Mouse (Mus musculus): Measurements from ENCODE around the gene Cep164. TPM values are rescaled to one million over a fixed set of nuclear protein-coding genes. Genes with fewer than 3 reads are reported as not detected.

Gene Cep164
- polyA plus RNA-seq, 1 experiment: 4.2 TPM

DNA sequence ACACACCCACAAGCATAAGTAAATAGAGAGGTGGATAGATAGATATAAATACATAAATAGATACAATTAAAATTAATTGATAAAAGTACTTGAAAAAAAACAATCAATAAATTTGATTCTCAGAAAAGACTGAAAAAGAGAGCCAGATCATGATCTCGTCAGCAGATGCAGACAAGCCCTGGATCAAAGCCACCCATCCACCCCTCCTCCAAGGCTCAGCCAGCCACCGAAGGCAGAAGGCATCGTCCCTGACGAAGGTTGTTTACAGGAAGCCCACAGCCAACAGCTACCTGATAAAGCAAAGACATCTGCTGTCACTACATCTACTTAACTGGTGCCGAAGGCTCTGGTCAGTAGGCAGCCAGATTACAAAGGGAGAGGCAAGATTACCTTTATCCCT is 16.5 kb downstream of the Cep164 start:
- Histone ChIP-seq H3K4me3 (ENCODE audit: insufficient read depth, low read depth, low read length) (no peak overlapping the region), H3K4me1 (ENCODE audit: control insufficient read depth, insufficient read depth, insufficient read length, low read length) (no peaks in the 10 kb centered on the region)

DNA sequence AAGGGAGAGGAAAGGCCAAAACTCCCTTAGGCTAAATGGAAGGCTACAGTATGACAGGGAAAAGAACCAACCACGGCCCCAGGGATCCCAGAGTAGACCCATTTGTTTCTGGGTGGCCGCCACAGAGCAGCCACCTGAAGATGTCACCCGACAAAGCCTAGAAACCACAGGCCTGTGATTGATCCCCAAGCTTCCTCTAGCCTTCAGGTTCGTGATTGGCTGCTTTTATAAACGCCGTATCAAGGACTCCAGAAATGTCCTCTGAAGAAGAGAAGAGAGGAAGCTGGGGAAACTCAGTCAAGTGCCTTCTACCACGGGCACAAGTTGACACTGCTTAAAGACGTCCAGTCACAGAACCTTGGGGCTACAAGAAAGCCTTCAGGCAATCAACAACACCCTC is 20.7 kb downstream of the Cep164 start:
- Histone ChIP-seq H3K4me1 (ENCODE audit: control insufficient read depth, insufficient read depth, insufficient read length, low read length) (no peaks in the 10 kb centered on the region), H3K4me3 (ENCODE audit: insufficient read depth, low read depth, low read length) (no peak overlapping the region), H3K27ac (replicated peaks; ENCODE audit: low read depth, low read length) (no peak overlapping the region)

More for the DNA sequence above, 16.5 kb downstream of the Cep164 start:
- no peak overlapping the region for H3K27ac ChIP-seq (replicated peaks; ENCODE audit: low read depth, low read length)

DNA sequence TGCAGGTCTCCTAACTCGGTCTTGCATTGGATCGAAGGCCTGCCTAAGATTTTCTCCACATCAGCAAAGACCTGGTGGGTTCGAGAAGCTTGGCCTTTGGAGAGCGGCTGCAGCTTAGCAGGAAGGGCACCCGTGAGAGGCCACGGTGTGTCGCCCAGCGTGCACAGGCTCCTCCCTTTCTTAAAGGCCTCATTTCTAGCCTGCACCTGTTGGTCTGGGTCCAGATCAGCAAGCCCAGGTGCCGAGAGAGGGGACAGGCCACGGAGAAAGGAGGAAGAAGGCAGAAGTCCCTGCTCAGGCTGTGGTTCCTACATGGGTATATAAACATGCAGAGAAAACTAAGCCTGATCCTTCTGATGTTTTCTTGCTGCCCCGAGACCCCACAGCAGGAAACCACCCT is 21.2 kb downstream of the Cep164 start:
- Histone ChIP-seq H3K4me1 (ENCODE audit: control insufficient read depth, insufficient read depth, insufficient read length, low read length) (no peaks in the 10 kb centered on the region), H3K4me3 (ENCODE audit: insufficient read depth, low read depth, low read length) (no peak overlapping the region), H3K27ac (replicated peaks; ENCODE audit: low read depth, low read length) (no peak overlapping the region)

DNA sequence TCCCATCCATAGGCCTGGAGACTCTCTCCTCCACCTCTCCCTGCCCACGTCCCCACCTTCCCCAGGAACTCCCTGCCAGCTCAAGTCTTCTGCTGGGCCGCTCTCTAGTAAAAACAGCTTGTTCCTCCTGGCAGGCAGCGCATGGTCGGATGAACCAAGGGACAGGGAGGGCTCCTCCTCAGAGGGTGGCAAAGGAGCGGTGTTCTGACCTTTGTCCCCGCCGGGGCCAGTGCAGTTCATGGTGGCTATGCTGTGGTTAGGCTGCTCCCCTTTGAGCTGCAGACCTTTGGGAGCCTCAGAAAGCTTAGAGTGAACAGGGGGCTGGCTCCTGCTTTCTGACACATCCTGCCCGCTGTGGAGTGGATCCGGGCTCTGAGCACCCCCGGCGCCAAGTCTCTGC is 21.6 kb downstream of the Cep164 start:
- Histone ChIP-seq H3K27ac (replicated peaks; ENCODE audit: low read depth, low read length) (no peak overlapping the region), H3K4me3 (ENCODE audit: insufficient read depth, low read depth, low read length) (no peak overlapping the region), H3K4me1 (ENCODE audit: control insufficient read depth, insufficient read depth, insufficient read length, low read length) (no peaks in the 10 kb centered on the region)

DNA sequence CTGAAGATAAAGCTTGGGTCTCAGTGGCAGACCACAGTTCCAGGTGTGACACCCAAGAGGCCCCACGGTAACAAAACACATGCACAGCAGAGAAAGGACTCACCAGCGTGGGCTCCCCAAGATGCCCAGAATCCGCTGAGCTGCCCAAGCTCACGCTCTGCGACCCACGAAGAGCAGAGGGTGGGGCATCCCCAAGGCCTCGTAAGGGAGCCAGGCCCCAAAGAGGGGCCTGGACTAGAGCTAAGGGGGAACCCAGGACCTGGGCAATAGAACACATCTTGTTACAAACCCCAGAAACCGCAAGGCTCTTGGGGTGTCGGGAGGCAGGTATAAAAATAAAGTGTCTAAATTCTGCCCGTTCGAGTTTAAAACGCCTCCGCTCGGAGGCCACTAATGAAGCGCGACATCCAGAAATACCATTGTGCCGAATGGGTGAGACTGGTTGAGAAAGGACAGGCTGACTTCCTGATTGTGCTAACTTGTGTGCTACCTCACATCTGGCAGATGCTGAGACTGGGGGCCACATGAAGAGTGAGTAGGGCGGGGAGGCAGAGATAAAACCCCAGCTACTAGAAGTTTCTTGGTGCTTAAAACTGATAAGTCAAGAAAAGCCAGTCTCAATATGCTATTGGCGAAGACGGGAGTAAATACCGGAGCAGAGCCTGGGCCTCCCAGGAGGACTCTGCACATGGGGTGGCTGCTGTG is 25.3 kb downstream of the Cep164 start:
- no peaks in the 10 kb centered on the region for H3K4me1 ChIP-seq (ENCODE audit: control insufficient read depth, insufficient read depth, insufficient read length, low read length)
- H3K4me3 ChIP-seq (ENCODE audit: insufficient read depth, low read depth, low read length): no peak overlapping the region
- H3K27ac ChIP-seq (replicated peaks; ENCODE audit: low read depth, low read length): no peak overlapping the region

DNA sequence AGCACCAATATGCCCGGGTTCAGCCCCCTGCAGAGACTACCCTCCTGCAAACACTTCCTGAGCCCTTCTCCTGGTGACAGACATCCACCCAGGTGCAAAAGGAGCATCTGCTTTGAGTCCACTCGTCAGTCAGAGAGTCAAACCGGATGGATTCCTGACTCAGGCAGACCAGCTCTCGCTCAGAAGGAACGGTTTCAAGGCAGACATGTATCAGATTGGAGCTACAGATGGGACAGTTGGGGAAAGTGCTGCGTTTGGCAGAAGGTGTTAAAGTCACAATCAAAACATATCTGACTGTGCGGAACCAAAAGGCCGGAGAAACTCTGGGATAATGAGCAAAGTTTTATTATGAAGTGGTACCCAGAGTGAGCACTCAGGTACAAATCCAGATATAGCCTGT is 29.1 kb downstream of the Cep164 start:
- Histone ChIP-seq H3K4me1 (ENCODE audit: control insufficient read depth, insufficient read depth, insufficient read length, low read length) (no peaks in the 10 kb centered on the region), H3K27ac (replicated peaks; ENCODE audit: low read depth, low read length) (no peak overlapping the region), H3K4me3 (ENCODE audit: insufficient read depth, low read depth, low read length) (no peak overlapping the region)

DNA sequence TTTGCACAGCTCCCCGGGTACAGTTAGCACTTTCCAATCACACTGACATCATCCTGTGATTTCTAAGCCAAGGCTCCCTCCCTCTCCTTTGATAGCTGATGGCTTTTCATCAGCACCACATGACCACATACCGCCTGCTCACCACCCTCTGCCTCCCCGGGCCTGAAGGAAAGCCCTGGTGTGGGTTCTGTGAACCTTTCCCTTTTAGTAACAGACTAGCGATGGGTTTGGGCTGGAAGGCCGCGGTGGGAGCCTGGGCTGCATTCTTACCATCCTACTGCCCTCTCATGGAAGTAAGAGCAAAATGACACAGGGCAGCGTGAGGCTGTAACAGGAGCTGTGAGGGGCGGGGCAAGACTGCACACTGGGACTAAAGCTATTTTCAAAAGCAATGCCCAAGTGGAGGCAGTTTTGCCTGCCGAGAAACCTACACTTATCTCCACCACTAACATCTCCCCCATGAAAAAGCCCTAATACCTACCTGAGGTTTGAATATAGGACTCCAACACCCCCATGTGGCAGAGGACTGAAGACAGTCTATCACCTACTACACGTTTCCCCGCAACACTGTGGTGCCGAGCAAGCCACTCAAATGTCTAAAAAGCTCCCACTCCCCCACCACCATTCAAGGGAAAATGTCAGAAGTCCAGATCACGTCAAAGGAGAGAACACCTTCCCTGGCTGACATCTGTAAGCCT is 29.9 kb downstream of the Cep164 start:
- Histone ChIP-seq H3K4me1 (ENCODE audit: control insufficient read depth, insufficient read depth, insufficient read length, low read length) (no peaks in the 10 kb centered on the region), H3K4me3 (ENCODE audit: insufficient read depth, low read depth, low read length) (no peak overlapping the region), H3K27ac (replicated peaks; ENCODE audit: low read depth, low read length) (no peak overlapping the region)

DNA sequence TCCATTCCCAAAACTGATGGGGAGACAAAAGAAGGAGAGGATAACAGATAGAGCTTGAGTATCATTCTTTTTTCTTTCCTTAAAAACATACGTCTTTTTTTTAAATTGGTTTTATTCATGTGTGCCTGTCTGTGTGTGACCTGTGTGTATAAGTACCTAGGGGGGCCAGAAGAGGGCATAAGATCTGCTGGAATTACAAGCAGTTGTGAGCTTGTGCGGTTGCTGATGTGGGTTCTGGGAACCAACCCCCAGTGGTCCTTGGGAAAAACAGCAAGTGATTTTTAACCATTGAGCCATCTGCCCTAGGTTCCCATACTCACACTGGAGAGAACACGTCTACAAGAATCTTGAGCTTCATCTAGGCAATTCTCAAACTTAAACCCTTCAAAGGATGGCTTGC is 31.2 kb downstream of the Cep164 start:
- no peak overlapping the region for H3K4me3 ChIP-seq (ENCODE audit: insufficient read depth, low read depth, low read length)
- H3K4me1 ChIP-seq (ENCODE audit: control insufficient read depth, insufficient read depth, insufficient read length, low read length): no peaks in the 10 kb centered on the region
- no peak overlapping the region for H3K27ac ChIP-seq (replicated peaks; ENCODE audit: low read depth, low read length)

DNA sequence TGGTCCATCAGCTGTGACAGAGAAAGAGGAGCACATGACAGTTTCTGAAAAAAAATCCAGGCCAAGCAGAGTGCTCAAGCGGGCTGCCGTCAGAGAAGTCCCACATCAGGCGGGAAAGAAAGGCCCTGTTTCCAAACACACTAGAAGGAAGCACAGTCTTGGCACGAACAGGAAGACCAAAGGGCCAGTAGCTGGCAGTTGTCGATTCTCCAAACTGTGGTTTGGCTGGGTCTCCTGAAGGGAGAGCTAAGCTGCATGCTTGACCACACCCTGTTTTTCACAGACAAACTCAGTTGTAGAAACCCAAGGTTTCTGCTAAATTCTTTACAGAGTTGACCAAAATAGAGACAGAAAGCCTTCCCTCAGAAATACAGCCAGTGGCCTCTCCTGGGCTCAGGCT is 32.8 kb downstream of the Cep164 start:
- H3K4me1 ChIP-seq (ENCODE audit: control insufficient read depth, insufficient read depth, insufficient read length, low read length): no peaks in the 10 kb centered on the region
- H3K27ac ChIP-seq (replicated peaks; ENCODE audit: low read depth, low read length): no peak overlapping the region

DNA sequence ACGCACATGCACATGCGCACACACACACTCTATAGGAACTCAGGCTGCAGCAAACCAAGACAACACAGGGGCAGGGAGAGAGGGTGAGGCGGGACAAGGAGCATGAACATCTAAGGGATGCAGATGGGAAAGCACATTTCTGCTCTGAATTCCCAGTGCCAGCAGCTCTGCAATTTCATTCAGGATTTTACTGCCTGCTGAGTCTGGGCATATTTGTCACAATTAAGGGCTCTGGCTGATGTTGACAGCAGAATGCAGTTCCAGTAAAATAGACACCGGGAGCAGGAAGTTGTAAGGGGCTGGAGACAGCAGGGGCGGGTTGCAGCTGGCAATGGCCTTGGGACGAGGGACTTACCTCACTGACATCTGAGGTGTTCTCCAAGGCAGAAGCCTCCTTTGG is 34.8 kb downstream of the Cep164 start:
- no peak overlapping the region for H3K27ac ChIP-seq (replicated peaks; ENCODE audit: low read depth, low read length)
- H3K4me1 ChIP-seq (ENCODE audit: control insufficient read depth, insufficient read depth, insufficient read length, low read length): no peaks in the 10 kb centered on the region
- no peak overlapping the region for H3K4me3 ChIP-seq (ENCODE audit: insufficient read depth, low read depth, low read length)

More for the DNA sequence above, 32.8 kb downstream of the Cep164 start:
- no peak overlapping the region for H3K4me3 ChIP-seq (ENCODE audit: insufficient read depth, low read depth, low read length)

DNA sequence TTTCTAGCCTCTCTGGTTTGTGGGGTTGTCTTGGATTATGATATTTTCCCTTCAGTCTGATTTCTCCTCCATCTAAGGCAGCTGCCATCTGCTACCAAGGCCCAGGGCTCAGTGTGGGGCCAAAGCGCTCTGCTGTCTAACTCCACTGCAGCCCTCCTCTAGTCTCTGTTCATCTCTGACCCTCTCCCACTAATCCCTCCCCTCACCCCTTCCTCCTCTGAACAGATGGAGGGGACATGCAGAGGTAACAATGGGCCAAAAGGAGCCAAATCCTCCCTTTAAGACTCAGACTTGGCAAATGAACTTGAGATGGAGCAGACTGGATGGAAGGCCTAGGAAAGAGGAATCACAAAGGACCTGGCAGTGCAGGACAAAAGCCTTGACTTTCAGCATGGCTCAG is 36.3 kb downstream of the Cep164 start:
- Histone ChIP-seq H3K4me1 (ENCODE audit: control insufficient read depth, insufficient read depth, insufficient read length, low read length) (no peaks in the 10 kb centered on the region), H3K27ac (replicated peaks; ENCODE audit: low read depth, low read length) (no peak overlapping the region), H3K4me3 (ENCODE audit: insufficient read depth, low read depth, low read length) (no peak overlapping the region)

DNA sequence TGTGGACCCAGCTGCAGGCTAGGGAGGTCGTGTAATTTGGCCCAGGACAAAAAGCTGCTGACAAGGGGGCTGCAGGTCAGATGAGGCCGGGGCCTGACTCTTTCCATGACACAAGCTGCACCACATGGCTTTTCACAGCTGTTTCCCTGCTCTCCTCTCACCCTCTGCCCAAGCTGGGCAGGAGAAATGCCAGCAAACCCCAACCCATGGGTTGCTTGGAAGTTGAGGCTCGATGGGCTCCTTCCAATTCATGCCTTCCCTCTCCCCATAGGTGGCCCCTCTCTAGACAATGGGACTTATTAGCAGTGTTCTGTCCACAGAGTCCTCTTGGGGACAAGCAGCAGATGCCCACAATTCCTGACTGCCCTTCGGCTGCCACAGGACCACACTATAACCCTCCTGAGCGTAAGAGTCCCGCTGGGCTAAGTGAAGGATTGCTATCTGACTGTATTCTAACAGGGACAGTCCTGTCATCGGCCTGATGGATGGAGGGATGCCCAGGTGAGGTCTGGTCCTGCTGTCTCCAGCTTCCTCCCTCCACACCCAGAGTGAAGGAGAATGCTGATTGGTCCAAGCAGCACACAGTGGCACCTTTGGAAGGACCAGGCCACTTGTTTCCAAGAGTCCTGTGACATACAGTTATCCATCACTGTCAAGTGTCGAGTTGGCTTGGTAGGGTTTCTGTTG is 36.9 kb downstream of the Cep164 start:
- no peaks in the 10 kb centered on the region for H3K4me1 ChIP-seq (ENCODE audit: control insufficient read depth, insufficient read depth, insufficient read length, low read length)
- H3K4me3 ChIP-seq (ENCODE audit: insufficient read depth, low read depth, low read length): no peak overlapping the region
- H3K27ac ChIP-seq (replicated peaks; ENCODE audit: low read depth, low read length): no peak overlapping the region

DNA sequence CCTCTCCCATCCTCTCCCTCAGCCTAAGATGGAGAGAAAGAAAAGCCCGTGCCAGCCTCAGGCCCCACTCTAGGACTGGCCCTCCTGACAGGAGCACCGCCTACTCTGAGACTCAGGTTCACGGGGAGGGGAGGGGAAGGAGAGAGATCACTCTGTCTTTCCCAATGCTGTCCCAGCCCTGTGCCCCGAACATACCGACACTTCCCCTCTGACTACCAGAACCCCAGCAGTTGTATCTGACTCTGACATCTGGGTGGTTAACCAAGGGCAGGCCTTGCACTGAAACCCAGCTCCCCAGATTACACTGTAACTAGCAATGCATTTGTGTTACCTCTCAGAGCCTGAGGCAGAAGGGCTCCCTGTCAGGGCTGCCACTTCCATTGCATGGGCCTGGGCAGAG is 40.1 kb downstream of the Cep164 start:
- Histone ChIP-seq H3K4me3 (ENCODE audit: insufficient read depth, low read depth, low read length) (no peak overlapping the region), H3K27ac (replicated peaks; ENCODE audit: low read depth, low read length) (no peak overlapping the region), H3K4me1 (ENCODE audit: control insufficient read depth, insufficient read depth, insufficient read length, low read length) (no peaks in the 10 kb centered on the region)

DNA sequence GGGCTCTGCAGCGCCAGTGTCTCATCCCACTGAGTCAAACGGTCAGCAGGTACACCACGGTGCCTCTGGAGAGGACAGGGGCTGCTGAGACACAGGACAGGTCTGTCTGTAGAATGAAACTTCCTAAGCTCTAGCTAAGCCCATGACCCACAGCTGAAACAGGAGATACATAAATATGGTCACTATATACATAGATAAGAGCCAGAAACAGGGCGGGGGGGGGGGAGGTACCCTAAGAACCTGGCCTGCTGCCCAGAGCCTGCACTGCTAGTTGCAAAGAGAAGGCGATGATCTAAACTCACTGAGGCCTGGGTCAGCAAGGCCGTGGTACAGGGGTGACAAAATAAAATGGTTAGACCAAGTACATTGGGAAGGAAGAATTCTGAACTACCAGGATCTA is 40.9 kb downstream of the Cep164 start:
- H3K27ac ChIP-seq (replicated peaks; ENCODE audit: low read depth, low read length): no peak overlapping the region
- no peak overlapping the region for H3K4me3 ChIP-seq (ENCODE audit: insufficient read depth, low read depth, low read length)
- no peaks in the 10 kb centered on the region for H3K4me1 ChIP-seq (ENCODE audit: control insufficient read depth, insufficient read depth, insufficient read length, low read length)

DNA sequence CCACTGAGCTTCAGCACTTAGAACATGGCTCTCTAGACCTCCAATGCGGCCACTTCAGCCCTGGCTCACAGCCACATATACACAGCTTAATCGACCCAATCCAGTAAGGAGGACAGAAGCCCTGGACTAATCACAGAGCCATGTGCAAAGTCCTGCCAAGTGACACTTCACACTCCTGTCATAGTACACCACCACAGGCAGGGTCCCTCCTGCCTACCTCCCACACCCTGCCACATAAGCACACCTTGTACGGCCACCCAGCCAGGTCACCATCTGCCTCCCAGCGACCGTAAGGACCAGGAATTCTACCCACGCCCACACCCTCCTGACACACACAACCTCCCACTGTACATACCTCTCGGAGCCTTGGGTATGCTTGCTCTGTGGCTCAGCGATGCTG is 41.4 kb downstream of the Cep164 start:
- Histone ChIP-seq H3K27ac (replicated peaks; ENCODE audit: low read depth, low read length) (no peak overlapping the region), H3K4me1 (ENCODE audit: control insufficient read depth, insufficient read depth, insufficient read length, low read length) (no peaks in the 10 kb centered on the region), H3K4me3 (ENCODE audit: insufficient read depth, low read depth, low read length) (no peak overlapping the region)
